Mouse (Mus musculus): ENCODE measurements around the gene Lmbr1.

DNA sequence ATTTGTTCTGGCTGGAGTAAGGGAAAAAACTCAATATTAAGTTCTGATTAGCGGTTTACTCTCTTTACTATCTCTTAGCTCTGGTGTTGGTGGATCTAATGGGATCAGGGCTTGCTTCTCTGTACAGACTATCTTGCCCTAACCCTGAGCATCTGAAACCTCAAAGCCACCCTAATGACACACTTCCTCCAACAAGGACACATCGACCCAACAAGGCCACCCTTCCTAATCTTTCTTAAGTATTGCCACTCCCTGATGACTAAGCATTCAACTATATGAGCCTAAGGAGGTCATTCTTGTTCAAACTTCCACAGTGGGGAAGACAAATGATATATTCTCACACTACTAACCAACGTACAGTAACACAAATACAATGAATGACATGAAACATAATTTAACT lies 69.0 kb downstream of the Lmbr1 start:
- TF ChIP-seq CTCF (IDR thresholded peaks at IDR 0.05; ENCODE audit: borderline replicate concordance, control insufficient read depth, extremely low read depth, insufficient read depth, low read length, poor library complexity) (no peak), POLR2A (IDR thresholded peaks at IDR 0.05; ENCODE audit: control insufficient read depth, extremely low read depth, insufficient read depth, low read length, poor library complexity) (no peak)
